Comparison of ENCODE assay signal across 8 mouse cellular contexts in the genomic region with DNA sequence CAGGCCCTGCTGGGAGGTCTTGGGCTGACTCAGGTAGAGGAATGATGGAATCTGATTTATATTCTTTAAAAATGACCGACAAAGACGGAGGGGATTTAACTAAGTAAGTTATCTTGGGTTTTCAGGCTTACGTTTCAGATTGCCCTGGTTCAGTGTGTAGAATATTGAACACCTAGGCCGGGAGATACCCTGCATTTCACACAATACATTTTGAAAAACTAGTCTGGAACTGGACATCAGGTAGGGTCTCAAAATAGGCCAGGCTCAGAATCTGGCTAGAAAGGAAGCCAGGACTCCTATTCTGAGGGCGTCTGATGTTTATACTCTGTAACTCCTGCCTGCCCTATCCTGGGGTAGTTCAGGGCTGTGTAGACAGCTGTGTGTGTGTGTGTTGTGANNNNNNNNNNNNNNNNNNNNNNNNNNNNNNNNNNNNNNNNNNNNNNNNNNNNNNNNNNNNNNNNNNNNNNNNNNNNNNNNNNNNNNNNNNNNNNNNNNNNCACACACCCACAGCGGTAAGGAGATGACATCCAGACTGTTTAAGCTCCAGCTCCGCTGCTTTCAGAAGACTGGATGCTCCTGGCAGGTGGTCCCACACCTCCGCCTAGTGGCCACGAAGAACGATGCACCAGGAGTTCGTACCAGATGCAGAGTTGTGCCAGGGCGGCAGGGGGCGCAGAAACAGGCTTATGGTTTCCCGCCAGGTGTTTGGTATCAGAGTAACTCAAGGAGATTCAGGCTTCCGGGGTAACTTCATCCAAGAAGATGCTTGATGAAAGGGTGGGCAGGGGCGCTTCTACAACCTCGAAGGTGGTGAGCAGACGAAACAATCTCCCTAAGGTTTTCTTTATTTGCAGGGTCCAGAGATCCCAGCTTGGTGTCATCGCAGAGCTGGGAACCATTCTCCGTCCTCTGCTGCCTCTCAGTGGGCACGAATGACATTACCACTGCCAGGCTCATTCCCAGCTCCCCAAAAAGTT. TPM values are rescaled to one million over a fixed set of nuclear protein-coding genes. Genes with fewer than 3 reads are reported as not detected.
DNase-seq lines count a peak whose midpoint lies in the region; ATAC-seq and TF ChIP-seq lines count a peak whose summit lies in the region.

No protein-coding gene starts in this region.

- H3K27me3 ChIP-seq in forebrain, embryonic 16.5 days (replicated peaks; ENCODE audit: control insufficient read depth, insufficient read depth, low read length): peaks cover 37% of the 10 kb centered on the region
- H3K27me3 ChIP-seq in neural tube, embryonic 15.5 days (replicated peaks): peaks cover 52% of the 10 kb centered on the region

- no peak overlapping the region for H3K27ac ChIP-seq in ES-E14 (ENCODE audit: insufficient read depth, low read depth, low read length, poor library complexity, severe bottlenecking)
- H3K27ac ChIP-seq in forebrain, embryonic 16.5 days (ENCODE audit: low read length): no peak overlapping the region
- H3K27ac ChIP-seq in neural tube, embryonic 15.5 days (replicated peaks): no peak overlapping the region

- H3K4me3 ChIP-seq in ES-E14 (ENCODE audit: insufficient read depth in 1 of 2, low read depth in 1 of 2, low read length in 2 of 2, poor library complexity in 1 of 2, severe bottlenecking in 1 of 2): peak overlapping the region; percentile 4 to 22; a peak in 2 of 4 replicates
- peak overlapping the region; percentile 31 for H3K4me3 ChIP-seq in forebrain, embryonic 16.5 days (replicated peaks; ENCODE audit: low read length)
- H3K4me3 ChIP-seq in neural tube, embryonic 15.5 days (replicated peaks): peak overlapping the region; percentile 35

- ATAC-seq in forebrain, embryonic 16.5 days: peak; percentile 77
- ATAC-seq in neural tube, embryonic 15.5 days (ENCODE audit: low FRiP score): peak; percentile 82

- 13% methylated on average over 20 of the region's 21 CpGs for WGBS in forebrain, embryonic 16.5 days
- 12% methylated on average over 20 of the region's 21 CpGs for WGBS in neural tube, embryonic 15.5 days

- no peak overlapping the region; the same call in 1 of the 2 replicates for H3K9ac ChIP-seq in ES-E14 (ENCODE audit: insufficient read depth, low read depth, low read length, poor library complexity, severe bottlenecking)
- H3K9ac ChIP-seq in forebrain, embryonic 16.5 days (replicated peaks; ENCODE audit: low read depth, low read length): no peak overlapping the region
- no peak overlapping the region; the same call in 1 of the 2 replicates for H3K9ac ChIP-seq in neural tube, embryonic 15.5 days (replicated peaks)

- H3K36me3 ChIP-seq in ES-E14 (ENCODE audit: control insufficient read depth, insufficient read depth, low read length, poor library complexity, severe bottlenecking): no peaks in the 10 kb centered on the region
- H3K36me3 ChIP-seq in forebrain, embryonic 16.5 days (ENCODE audit: control insufficient read depth, insufficient read depth): no peaks in the 10 kb centered on the region
- no peaks in the 10 kb centered on the region for H3K36me3 ChIP-seq in neural tube, embryonic 15.5 days

- H3K9me3 ChIP-seq in ES-E14 (ENCODE audit: control insufficient read depth, insufficient read depth, low read depth, low read length): no peaks in the 10 kb centered on the region
- no peaks in the 10 kb centered on the region for H3K9me3 ChIP-seq in forebrain, embryonic 16.5 days (ENCODE audit: control insufficient read depth, low read length)
- no peaks in the 10 kb centered on the region for H3K9me3 ChIP-seq in neural tube, embryonic 15.5 days (replicated peaks)

- DNase-seq in ES-E14 (ENCODE audit: low read depth, low spot score): peak; percentile 81
- DNase-seq in cerebellum, adult 18-20 months: peak; percentile 59 to 79
- peak; percentile 56 for DNase-seq in heart, postnatal 25 days (ENCODE audit: low spot score)
- peak; percentile 81 to 95 for DNase-seq in layer of hippocampus, adult 18-20 months (ENCODE audit: low spot score in 2 of 2)
- DNase-seq in lung, adult 18-20 months: peak; percentile 86
- peak; percentile 90 for DNase-seq in testis, postnatal 10 days (ENCODE audit: low spot score)

- peak overlapping the region; percentile 44 for H3K4me2 ChIP-seq in forebrain, embryonic 16.5 days (ENCODE audit: low read length)
- H3K4me2 ChIP-seq in neural tube, embryonic 15.5 days: peak overlapping the region; percentile 54

- intact Hi-C loops in heart, postnatal 25 days (cut with DNase I): loop anchor here (2.0 to 10.0 kb wide), 3 partner anchors 228 to 308 kb away; no protein-coding TSS in a partner anchor

- H3K4me1 ChIP-seq in ES-E14 (ENCODE audit: control insufficient read depth in 2 of 2, insufficient read depth in 2 of 2, low read length in 2 of 2, poor library complexity in 1 of 2): peaks cover 0 to 17% of the 10 kb centered on the region in 2 experiments; a peak in 2 of 4 replicates
- peaks cover 27% of the 10 kb centered on the region for H3K4me1 ChIP-seq in forebrain, embryonic 16.5 days (replicated peaks; ENCODE audit: control insufficient read depth, insufficient read depth, low read length)
- H3K4me1 ChIP-seq in neural tube, embryonic 15.5 days: peaks cover 40% of the 10 kb centered on the region

- in situ Hi-C loops in ES-E14 (cut with MboI; ENCODE audit: low sequenced_read_pairs in 2 of 2, unreplicated experiment in 2 of 2): no loop called here

TF ChIP-seq in ES-E14, 5 proteins besides CTCF, POLR2A, EP300 and RAD21:
- TF ChIP-seq CHD2 (IDR thresholded peaks at IDR 0.05; ENCODE audit: low read depth, low read length) (no peak), ZC3H11A (IDR thresholded peaks at IDR 0.05; ENCODE audit: borderline replicate concordance, low read depth, low read length) (peak; percentile 12; the same call in 1 of the 2 replicates)

RNA-seq across cellular contexts. Expression of gene 1700067P10Rik, which starts 11.6 kb away (rescaled TPM):
- total RNA-seq in ES-E14 (2012; rRNA removed): not detected in 2 replicates
- not detected in 2 replicates for polyA plus RNA-seq in forebrain, embryonic 16.5 days (2015; fragmentation: Nextera tagmentation; extraction: Ambion mirVana)
- not detected for total RNA-seq in heart, postnatal 25 days (2021)
- not detected for total RNA-seq in layer of hippocampus, adult 18-20 months (2021)
- polyA plus RNA-seq in neural tube, embryonic 15.5 days (2015; fragmentation: Nextera tagmentation; extraction: Ambion mirVana): not detected in 2 replicates

RNA-seq across cellular contexts. Expression of gene 9830107B12Rik, which starts 45.3 kb away (rescaled TPM):
- total RNA-seq in ES-E14 (2012; rRNA removed): not detected in 2 replicates
- polyA plus RNA-seq in forebrain, embryonic 16.5 days (2015; fragmentation: Nextera tagmentation; extraction: Ambion mirVana): not detected in 2 replicates
- not detected for total RNA-seq in heart, postnatal 25 days (2021)
- not detected for total RNA-seq in layer of hippocampus, adult 18-20 months (2021)
- polyA plus RNA-seq in neural tube, embryonic 15.5 days (2015; fragmentation: Nextera tagmentation; extraction: Ambion mirVana): 0.04 TPM in 1 of 2 replicates, not detected in the other
